Comparison of ENCODE assay signal across 8 mouse cellular contexts in genomic region chr1:181615866-181616491, GRCm38 (mm10). TPM values are rescaled to one million over a fixed set of nuclear protein-coding genes. Genes with fewer than 3 reads are reported as not detected.
A peak's percentile ranks its signal among the peaks of the same experiment; 100 is the strongest.
DNase-seq lines count a peak whose midpoint lies in the region; ATAC-seq lines count a peak whose summit lies in the region.

No protein-coding gene starts in this region.

- no peak overlapping the region for H3K4me2 ChIP-seq in neural tube, embryonic 11.5 days (ENCODE audit: low read depth)

- DNase-seq in A20 (ENCODE audit: low read depth, low spot score) (peak; percentile 86), R1 (ENCODE audit: low read depth, low spot score) (peak; percentile 82)
- DNase-seq in cerebellum, postnatal 10 days, result peak; percentile 92 to 95
- DNase-seq in frontal cortex, postnatal 14 days (ENCODE audit: low spot score in 2 of 2), result peak; percentile 18 to 62
- peak; percentile 72 for DNase-seq in kidney, adult 18-20 months
- DNase-seq in left cerebral cortex, postnatal 4 days, result peak; percentile 83
- peak; percentile 66 for DNase-seq in neural tube, embryonic 11.5 days (ENCODE audit: low spot score)
- peak; percentile 10 for DNase-seq in testis, postnatal 14 days (ENCODE audit: low spot score)

- WGBS in neural tube, embryonic 11.5 days, result 47% methylated on average over 11 of the region's 11 CpGs

- H3K9me3 ChIP-seq in neural tube, embryonic 11.5 days (ENCODE audit: control insufficient read depth, low read length), result no peaks in the 10 kb centered on the region

- no peak overlapping the region for H3K9ac ChIP-seq in neural tube, embryonic 11.5 days (ENCODE audit: low read length)

- no peak overlapping the region for H3K27ac ChIP-seq in neural tube, embryonic 11.5 days (ENCODE audit: low read depth, low read length)

- no peak for ATAC-seq in neural tube, embryonic 11.5 days (ENCODE audit: insufficient read depth, low FRiP score, low TSS enrichment)

- intact Hi-C loops in left cerebral cortex, postnatal 4 days (cut with DNase I), result loop anchor here (5.0 kb wide), 1 partner anchor 344 kb away; no protein-coding TSS in a partner anchor

- no peaks in the 10 kb centered on the region for H3K4me1 ChIP-seq in neural tube, embryonic 11.5 days (ENCODE audit: control insufficient read depth, insufficient read depth, low read length)

- no peaks in the 10 kb centered on the region for H3K27me3 ChIP-seq in neural tube, embryonic 11.5 days (ENCODE audit: control insufficient read depth, insufficient read depth, low read length)

- H3K36me3 ChIP-seq in neural tube, embryonic 11.5 days (ENCODE audit: control insufficient read depth, insufficient read depth, low read length), result no peaks in the 10 kb centered on the region

- H3K4me3 ChIP-seq in neural tube, embryonic 11.5 days (ENCODE audit: low read depth, low read length), result no peak overlapping the region

RNA-seq across cellular contexts. Expression of gene Dnah14, which starts 39.6 kb away (rescaled TPM):
- 1 to 10 TPM; 1.6 to 2.2 TPM for total RNA-seq in left cerebral cortex, postnatal 4 days (2021)
- polyA plus RNA-seq in neural tube, embryonic 11.5 days (2014; fragmentation: Nextera tagmentation; extraction: Ambion mirVana), result 1.9 and 2.1 TPM in 2 replicates

Comparison
In these comparisons a context has a peak if more than half of its experiments do, and no peak if none do; other contexts are left out.
1. DNase-seq: peak in every context shown above with its lines; median percentile 94 in cerebellum, postnatal 10 days; 86 in A20; 83 in left cerebral cortex, postnatal 4 days; 82 in R1; 72 in kidney, adult 18-20 months; 66 in neural tube, embryonic 11.5 days; 40 in frontal cortex, postnatal 14 days; 10 in testis, postnatal 14 days.